Mouse (Mus musculus) mouse embryonic stem cell (cell line): ENCODE measurements around the gene Pde6c.

Experiments used
- in situ Hi-C, 2 experiments: fragments of 300-500 bp; cut with MboI; formaldehyde crosslinking; loops; 1 replicate in 1 of 2; 3 replicates in 1 of 2; pipeline ENCODE4 v1.14.3; 2019 to 2020; ENCODE audit warnings: low sequenced_read_pairs in 2 of 2, low pct_unique_long_range_greater_than_20kb in 1 of 2, mixed read lengths in 1 of 2; ENCODE audit not compliant: unreplicated experiment in 1 of 2

The Pde6c gene

DNA sequence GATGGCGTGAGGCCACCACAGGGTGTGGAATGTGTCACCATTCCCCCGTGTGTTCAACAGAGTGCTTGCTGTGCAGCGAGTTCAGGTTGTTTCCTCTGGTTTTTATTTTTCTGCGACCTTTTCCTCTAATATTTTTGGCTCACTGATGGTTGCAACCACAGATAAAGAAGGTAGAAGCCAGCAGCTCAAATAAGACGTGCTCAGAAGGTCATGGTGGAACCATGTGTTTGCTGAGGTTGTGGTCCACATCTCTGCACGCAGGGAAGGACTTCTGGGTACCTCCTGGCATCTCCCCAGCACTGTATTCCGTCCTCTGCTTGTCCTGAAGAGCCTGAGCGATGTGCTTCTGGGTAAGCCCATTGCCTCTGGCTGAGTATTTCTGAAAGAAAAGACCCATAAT is 5.9 kb upstream of the Pde6c start:
- in situ Hi-C loops = no loop called here

DNA sequence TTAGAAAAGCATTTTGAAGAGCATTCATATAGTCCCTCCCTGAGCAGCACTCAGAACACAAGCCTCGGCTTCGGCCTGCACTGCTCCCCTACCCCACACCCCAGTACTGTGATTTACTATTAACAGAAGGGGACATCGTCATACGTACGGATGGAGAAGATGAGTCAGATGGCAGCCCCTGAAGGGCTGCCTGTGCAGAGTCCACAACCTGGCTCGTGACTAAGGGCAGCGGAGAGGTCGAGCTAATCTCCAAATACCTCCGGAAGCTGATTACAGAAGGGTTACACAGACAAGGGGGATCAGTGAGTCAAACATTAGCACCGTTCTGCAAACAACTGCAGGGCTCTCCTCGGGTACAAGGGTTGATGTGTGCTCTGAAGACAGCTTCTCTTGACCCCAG is 1.4 kb downstream of the Pde6c start:
- in situ Hi-C loops = no loop called here

DNA sequence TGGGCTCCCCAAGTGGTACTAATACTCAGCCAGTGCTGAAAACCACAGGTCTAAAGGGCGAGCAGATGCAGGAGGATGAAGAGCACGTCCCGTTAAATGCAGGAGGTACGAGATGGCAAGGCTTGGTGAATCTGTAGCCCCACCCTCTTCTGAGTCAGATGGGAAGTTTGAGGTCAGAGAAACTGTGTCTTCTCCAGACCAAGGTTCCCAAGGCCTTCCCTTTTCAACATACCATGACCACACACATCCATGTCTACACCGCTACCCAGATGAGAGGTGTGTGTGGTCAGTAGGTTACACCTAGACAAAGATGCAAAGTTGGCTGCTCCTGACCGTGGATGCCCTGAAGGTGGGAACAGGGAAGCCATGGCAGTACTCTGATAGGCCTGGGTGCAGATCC is 2.2 kb downstream of the Pde6c start:
- in situ Hi-C loops = no loop called here

DNA sequence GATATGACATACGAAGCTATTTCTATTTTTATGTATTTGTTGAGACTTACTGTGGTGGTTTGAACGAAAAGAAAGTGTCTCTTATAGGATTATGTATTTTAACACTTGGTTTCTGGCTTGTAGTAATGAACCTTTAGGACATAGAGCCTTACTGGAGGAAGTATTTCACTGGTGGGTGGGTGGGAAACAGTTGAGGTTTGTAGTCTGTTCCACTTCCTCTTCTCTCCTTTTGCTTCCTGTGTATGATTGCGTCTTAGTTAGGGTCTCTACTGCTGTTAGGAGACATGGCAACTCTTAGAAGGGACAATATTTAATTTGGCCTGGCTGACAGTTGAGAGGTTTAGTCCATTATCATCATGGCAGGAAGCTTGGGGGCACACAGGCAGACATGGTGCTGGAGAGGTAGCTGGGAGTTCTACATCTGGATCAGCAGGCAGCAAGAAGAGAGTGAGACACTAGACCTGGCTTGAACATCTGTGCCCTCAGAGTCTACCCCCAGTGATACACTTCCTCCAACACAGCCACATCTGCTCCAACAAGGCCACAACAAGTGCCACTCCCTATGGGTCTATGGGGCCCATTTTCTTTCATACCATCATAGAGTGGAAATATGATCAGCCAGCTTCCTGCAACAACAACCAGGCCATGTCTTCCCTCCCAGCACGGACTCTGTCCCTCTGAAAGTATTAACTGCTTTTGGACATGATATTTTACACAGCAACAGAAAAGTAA is 11.1 kb downstream of the Pde6c start:
- in situ Hi-C loops = no loop called here

DNA sequence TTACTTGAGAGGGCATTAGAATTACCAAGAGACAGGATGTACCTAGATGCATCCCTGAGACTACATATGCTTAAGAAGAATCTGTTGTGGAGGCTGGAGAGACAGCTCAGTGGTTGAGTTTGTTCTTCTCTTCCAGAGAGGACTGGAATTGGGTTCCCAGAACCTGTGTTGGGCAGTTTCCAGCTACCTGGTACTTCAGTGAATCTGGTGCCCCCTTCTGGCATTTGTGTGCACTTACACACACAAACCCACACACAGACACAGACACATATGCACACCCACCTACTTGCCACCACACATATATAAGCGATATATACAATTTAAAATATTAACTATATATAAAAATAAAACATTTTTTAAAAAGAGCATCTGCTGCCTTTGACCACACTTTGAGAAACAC is 23.7 kb downstream of the Pde6c start:
- in situ Hi-C loops = loop anchor here in 1 of 2 experiments (25.0 kb wide), 1 partner anchor 194 kb away; no protein-coding TSS in a partner anchor

DNA sequence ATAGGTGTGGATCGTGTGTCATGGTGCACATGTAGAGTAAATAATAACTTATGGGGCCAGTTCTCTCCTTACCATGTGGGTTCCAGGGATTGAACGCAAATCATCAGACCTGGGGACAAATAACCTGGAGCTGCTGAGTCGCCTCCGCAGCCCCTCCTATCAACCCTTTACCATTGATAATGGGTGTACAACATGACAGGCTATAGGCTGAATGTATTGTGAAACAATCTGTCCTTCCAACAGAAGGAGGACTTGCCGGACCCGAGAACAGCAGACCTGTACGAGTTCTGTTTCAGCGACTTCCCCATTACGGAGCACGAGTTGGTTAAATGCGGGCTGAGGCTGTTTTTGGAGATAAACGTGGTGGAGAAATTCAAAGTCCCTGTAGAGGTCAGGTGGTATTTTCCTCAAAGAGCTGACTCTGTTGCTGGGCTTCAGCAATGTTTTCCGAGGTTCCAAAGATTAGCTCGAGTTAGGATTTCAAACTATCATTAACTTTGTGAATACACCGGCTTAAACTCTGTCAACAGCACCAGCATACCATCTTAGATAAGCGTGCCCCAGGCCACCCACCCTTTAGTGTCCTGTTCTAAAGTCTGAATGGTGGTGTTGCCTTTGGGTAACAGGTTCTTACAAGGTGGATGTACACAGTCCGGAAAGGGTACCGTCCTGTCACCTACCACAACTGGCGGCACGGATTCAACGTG is 29.2 kb downstream of the Pde6c start:
- in situ Hi-C loops = loop anchor here in 1 of 2 experiments (25.0 kb wide), 1 partner anchor 200 kb away; no protein-coding TSS in a partner anchor

DNA sequence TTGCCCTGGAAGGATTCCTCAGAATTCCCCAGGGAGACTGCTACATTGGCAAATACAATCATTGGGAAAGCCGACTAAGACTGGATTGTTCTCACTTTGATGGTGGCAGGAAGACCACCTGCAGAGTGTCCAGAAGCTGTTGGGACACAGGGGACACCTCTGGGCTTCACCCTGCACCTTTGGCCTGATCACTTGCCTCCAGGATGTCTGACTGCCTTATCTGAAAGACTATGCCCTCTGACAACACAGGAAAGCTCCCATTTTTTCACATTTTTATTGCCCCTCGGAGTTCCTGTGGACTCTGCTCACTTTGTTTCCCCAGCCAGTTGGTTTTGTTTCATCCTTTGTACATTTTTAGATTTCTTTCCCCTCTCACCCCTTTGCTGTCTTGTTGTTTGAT is 32.1 kb downstream of the Pde6c start:
- in situ Hi-C loops = loop anchor here in 1 of 2 experiments (25.0 kb wide), 1 partner anchor 202 kb away; no protein-coding TSS in a partner anchor

DNA sequence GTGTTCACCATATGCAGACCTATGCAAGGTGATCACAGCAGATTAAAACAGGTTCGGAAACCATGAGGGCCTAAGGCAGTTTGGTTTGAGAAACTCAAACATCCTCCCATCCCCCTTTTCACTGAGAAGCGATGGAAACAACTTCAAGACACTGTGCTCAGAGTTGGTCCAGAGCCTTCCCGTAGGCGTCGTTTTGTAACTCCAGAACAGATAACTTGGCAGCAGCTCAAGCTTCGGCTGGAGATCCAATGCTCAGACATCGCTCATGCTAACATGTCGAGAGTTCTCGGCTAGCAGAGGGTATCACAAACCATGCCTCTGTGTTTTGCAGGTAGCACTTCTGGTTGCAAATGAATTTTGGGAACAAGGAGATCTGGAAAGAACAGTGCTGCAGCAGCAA is 47.1 kb downstream of the Pde6c start:
- in situ Hi-C loops = no loop called here

DNA sequence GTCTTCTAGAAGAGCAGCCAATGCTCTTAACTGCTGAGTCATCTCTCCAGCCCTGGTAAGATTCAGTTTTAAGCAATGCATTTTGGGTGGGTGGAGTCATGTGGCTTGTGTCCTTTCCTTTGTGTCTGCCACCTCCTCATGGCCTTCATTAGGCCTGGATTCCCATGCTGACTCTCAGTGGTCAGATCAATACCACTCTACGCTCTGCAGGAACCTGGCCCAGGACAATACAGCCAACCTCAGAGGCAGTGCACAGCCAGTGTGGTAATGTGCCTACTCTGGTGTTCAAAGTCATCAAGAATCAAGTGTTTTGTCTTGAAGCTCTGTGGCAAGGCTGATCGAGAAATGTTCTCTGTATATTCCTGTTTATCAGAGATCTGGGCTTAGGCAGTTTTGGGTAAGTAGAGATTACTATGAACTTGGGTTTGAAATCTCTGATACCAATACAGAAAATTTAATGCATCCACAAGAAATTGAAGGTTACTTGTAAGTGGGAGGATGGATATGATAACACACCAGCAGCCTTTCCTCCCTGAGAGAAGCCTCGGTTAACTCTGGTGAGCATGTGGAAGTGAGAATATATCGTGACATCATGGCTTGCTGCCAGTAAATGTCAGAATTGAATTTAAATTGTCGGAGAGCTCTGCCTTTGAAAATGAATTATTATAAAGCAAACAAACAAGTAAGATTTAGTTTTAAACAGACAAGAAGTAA is 54.2 kb downstream of the Pde6c start:
- in situ Hi-C loops = no loop called here

DNA sequence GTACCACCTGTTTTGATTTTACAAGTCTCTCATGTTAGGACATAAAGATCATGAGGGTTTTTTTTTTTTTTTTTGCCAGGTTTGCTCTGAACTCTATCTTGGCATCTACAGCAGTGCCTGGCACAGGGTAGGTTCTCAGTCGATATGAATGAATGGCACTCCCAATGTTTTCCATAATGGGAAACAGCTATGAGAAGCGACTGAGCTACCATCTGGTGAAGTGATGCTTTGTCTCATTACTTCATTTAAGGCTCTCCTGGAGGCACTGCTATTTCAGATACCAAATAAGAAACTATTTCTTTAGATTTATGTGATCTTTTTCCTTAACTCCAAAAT is 54.7 kb downstream of the Pde6c start:
- in situ Hi-C loops = no loop called here

DNA sequence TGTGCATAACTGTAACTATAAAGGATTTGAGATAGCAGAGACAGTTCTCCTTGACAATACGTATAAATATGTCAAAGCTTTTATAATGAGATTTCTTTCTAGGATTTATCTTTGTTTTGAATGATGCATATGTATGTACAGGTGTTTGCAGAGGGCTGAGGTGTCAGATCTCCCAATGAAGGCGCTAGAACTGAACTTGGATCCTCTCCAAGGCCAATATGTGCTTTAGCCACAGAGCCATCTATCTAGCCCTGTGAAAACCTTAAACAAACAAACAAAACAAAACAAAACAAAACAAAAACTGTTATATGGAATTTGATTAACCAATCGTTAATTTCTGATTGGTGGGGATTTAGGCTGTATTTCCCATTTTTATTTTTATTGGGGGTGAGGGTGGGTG is 58.0 kb downstream of the Pde6c start:
- in situ Hi-C loops = no loop called here

DNA sequence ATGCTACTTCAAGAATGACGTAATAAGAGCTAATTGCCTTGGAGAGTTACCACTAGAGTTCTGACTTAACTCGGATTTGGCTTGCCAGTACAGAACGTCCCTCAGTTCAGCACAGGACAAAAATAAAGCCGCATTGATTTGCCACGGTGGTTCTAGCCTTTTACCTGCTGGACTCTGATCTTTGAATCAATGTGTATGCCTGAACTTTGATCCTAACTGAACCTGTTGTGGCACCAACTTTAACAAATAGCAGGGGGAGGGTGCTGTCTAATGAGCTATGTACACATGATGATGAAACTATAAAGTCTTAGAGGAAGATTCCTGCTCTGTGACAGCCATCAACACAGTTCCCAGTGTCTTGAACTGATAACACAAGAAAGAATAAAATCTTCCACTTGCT is 58.9 kb downstream of the Pde6c start:
- in situ Hi-C loops = no loop called here

DNA sequence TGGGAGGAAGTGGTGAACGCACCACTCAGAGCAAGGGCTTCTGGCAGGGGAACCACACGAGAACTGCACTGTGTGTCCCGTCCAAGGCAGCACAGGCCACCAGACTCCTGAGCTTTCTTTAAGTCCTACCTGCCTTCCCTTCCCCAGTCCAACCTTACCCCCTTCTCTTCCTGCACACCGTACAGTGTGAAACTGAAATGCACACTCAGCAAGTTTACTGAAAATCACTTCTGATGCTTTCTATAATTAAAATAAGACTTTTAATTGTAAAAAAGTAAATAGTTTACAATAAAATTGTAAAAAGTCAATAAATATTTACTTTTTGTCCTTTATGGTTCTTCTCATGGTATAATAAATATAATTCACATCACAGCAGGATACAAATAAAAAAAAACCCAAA is 62.7 kb downstream of the Pde6c start:
- in situ Hi-C loops = no loop called here

DNA sequence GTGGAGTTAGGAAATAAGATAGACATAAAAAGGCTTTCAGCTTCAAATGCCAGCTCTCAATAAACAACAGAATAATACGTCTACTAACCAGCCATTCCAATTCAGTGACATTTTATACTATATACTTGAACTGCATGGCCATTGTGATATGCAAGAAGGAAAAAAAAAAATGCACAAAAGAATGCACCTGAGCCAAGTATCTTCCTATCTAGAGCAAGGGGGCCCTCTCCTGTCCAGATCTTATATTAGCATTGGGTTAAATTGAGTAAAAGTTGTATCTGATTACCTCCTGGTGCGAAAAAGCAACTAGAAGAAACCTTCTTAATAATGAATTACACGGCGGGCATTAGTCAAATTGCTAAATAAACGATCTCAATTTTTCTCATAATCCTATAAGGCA is 66.2 kb downstream of the Pde6c start:
- in situ Hi-C loops = no loop called here

DNA sequence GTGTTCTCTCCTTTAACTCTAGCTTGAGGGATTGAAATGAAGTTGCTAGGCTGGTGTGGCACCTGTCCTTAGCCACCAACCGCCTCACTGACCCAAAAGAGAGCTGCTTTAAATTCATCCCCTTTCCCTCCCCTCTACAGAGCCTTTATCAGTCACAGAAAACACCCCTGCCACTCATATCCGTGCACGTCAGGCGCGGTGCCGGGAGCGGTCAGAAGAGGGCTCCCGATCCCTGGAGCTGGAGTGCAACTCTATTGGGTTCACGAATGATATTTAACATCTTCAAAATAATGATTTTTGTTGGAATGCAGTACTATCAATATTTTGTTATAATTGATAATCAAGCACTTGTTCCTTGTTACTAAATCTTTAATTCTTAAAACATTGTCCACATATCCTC is 74.1 kb downstream of the Pde6c start:
- in situ Hi-C loops = loop anchor here in 1 of 2 experiments (25.0 kb wide), 1 partner anchor 556 kb away; no protein-coding TSS in a partner anchor

DNA sequence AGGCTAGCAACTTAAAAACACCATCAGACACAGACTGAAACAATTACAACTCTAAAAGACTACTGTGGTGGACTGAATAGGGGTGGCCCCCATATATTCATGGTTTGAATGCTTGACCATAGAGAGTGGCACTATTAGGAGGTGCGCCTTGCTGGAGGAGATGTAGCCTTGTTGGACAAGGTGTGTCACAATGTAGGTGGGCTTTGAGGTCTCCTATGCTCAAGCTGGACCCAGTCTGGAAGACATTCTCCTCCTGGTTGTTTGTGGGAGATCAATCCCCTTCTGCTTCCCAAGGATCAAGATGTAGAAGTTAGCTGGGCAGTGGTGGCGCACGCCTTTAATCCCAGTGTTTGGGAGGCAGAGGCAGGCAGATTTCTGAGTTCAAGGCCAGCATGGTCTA is 85.1 kb downstream of the Pde6c start:
- in situ Hi-C loops = loop anchor here in 1 of 2 experiments (25.0 kb wide), 1 partner anchor 545 kb away; no protein-coding TSS in a partner anchor

DNA sequence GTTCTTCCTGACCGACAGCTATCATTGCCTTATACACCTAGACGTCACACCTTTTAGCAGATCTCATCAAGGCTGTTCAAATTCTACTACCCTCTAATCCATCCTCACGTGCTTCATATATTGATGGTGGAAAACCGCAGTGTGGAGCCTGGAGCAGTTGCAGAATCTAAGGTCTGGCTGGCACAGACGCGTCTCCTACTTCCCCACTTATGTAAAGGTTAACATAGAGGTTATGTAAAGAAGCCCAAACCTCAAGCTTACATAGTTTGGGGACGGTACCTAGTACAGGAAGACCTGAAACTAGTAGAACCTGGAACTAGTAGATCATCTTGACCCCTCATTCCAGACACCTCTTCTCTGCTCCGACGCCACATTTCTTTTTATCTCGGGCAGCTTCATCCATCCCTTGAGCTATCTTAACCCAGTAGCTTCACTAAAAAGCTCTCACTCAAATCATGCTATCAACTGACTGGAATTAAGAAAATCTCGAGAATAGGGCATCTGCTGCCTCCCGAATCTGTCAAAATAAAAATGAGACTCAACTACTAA is 90.8 kb downstream of the Pde6c start:
- in situ Hi-C loops = loop anchor here in 1 of 2 experiments (25.0 kb wide), 1 partner anchor 539 kb away; no protein-coding TSS in a partner anchor

DNA sequence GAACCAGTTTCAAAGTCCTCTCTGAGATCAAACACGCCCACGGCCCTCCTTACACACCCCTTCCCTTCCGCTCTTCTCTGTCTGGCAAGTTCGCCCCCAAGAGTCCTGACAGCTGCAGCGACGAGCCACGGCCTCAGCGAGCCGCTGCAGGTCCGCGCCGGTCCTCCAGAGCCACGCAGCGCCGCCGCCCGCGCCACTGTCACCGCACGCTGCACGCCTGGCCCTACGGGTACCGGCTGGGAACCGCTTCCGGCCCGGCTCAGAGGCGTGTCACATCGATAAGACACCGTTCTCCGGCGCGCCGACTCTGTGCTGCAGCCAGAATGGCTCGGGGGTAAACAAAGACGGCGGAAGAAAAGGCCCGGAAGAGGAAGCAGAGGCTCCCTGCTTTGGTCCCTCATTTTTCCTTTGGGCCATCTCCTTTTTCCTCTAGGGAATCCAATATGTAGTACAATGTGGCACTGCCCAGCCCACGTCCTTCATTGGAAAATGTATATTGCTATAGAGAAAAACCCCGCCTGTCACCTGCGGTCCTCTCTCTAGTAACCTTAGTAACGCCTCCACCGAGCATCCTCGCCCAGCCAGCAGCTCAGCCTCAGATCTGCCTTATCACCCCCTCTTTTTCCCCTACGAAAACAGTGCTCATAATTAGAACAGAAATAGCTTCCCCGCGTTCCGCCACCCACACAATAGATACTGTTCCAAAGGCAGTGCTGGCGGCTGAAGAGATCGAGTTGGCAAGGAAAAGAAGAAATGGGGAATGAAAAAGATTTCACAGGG is 91.5 kb downstream of the Pde6c start, which contains the start of gene Fra10ac1:
TSS of gene Fra10ac1 (minus strand) at position 252 of the 780 bp plus-strand sequence.
- in situ Hi-C loops = loop anchor here in 1 of 2 experiments (25.0 kb wide), 1 partner anchor 538 kb away; no protein-coding TSS in a partner anchor
